Mouse (Mus musculus): ENCODE measurements around the gene Ikbke. TPM values are rescaled to one million over a fixed set of nuclear protein-coding genes. Genes with fewer than 3 reads are reported as not detected.

Ikbke gene
- 2.0 and 2.1 TPM in 2 replicates for polyA plus RNA-seq (2012; rRNA removed)

DNA sequence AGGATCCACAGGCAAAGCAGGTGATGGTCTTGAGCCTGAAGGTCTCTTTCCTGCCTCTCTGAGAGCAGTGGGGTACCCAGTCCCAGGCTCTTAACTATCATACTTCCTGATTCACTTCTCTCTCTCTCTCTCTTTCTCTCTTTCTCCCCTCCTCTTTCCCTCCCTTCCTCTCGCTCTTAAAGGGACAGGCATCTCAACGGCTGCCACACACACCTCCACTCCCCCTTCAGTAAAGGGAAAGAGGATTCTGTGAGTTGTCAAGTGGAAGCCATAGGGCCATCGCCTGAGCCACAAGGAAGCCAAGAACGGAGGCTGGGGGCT, at the start of gene Ikbke:
Gene Ikbke (minus strand): TSS at position 151 of the 321 bp plus-strand sequence.

DNA sequence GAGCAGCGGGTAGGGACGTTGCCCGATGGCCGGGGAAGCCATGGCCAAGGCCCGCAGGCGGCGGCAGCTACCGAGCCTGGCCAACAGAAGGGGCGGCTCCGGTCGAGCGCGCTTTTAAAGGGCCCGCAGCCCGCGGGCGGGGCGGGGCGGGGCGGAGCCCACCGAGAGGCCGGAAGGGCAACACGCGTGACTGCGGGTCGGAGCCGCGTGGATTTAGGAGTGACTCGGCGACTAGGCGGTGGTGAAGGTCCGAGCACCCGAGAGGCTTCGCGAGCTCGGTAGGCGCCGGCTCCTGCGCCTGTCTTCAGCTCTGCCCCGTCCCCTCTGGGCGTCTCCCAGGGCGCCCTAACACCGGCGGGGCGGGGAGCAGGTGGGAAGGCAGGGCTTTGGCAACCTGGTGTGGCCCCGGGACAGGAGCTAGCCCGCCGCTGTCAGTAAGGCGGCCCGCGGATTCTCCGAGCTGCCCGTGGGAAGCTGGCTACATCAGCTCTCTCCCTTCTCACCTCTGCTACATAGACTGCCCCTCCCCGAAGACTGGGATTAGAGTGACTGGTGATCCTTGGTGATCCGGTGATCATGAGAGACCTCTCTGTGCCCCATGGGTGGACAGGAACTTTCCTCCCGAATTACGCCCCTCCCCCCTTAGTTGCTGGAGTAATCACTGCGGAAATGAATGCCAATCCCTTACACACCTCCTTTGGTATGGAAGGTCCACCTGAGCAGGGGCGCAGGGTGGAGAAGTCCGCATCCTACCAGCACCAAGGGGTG, 34.1 kb downstream of the Ikbke start, which contains the start of gene Rassf5:
Gene Rassf5 (minus strand): TSS at position 170 of the 768 bp plus-strand sequence.

Other genes with a start within 250 kb of the Ikbke start
- gene Mapkapk2, start 181.8 kb downstream of the Ikbke start, polyA plus RNA-seq (2012; rRNA removed), result 30.0 and 30.4 TPM in 2 replicates
- 12.6 TPM in 2 replicates for gene Dyrk3, start 141.3 kb downstream of the Ikbke start, polyA plus RNA-seq (2012; rRNA removed)
- gene Eif2d, start 126.4 kb downstream of the Ikbke start, polyA plus RNA-seq (2012; rRNA removed), result 57.3 and 59.0 TPM in 2 replicates
- gene Rassf5, start 34.3 kb downstream of the Ikbke start, polyA plus RNA-seq (2012; rRNA removed), result 5.1 and 5.3 TPM in 2 replicates
- 50.9 and 60.0 TPM in 2 replicates for gene Srgap2, start 247.7 kb upstream of the Ikbke start, polyA plus RNA-seq (2012; rRNA removed)
- gene Fam72a, start 248.3 kb upstream of the Ikbke start, polyA plus RNA-seq (2012; rRNA removed), result 1.3 TPM in 2 replicates